Mouse (Mus musculus): ENCODE measurements at regions not wholly inside any gene's neighbourhood (a gene's known extent, or its start where the extent isn't known, plus 50 kb on each side); places are given as distances from the start of the nearest gene placed in this dataset.
A peak's percentile ranks its signal among the peaks of the same experiment; 100 is the strongest.

DNA sequence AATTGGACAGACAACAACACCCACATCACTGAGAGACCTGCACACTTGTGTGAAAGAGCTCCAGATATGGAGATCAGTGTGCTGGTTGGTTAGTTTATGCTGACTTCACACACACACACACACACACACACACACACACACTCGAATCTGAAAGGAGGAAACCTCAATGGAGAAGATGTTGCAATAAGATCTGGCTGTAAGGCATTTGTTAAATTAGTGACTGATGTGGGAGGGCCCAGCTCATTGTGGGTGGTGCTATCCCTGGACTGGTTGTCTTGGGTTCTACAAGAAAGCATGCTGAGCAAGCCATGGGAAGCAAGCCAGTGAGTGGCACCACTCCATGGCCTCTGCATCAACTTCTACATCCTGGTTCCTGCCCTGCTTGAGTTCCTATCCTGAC is 216.8 kb upstream of the Prok2 start:
- Histone ChIP-seq H3K4me1 (ENCODE audit: control insufficient read depth, insufficient read depth, low read length) (peaks cover 9% of the 10 kb centered on the region; the same call in 1 of the 2 replicates), H3K36me3 (ENCODE audit: control insufficient read depth, insufficient read depth) (no peaks in the 10 kb centered on the region), H3K4me3 (ENCODE audit: low read length) (no peak overlapping the region), H3K27ac (ENCODE audit: low read length) (no peak overlapping the region), H3K9me3 (replicated peaks; ENCODE audit: control insufficient read depth, low read length) (no peaks in the 10 kb centered on the region), H3K4me2 (ENCODE audit: low read depth, low read length) (no peak overlapping the region), H3K27me3 (ENCODE audit: control insufficient read depth, insufficient read depth, low read length) (peaks cover 3% of the 10 kb centered on the region; the same call in 1 of the 2 replicates), H3K9ac (ENCODE audit: low read length) (no peak overlapping the region)
- no peak for ATAC-seq (replicated peaks; ENCODE audit: extremely low read depth, insufficient read depth, low FRiP score)
- WGBS = 67% methylated on average over 1 of the region's 1 CpGs

DNA sequence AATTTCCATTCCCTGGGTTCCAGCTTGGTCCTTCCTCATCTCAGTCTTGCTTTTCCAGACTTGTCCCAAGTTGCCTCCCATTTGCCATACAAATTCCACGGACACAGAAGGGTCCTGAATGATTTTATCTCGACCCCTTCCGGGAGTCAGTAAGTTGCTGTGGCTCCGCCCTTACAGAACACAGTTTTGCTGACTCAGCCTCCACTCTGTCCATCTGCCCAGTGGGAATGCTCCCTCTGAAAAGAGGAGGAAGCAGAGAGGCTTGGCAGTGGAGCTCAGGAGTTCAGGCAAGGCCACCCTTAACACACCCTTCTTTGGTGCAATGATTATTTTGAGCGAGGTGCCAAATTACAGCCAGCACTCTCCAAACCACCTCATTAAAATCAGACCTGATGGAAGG is 213.9 kb upstream of the Prok2 start:
- Histone ChIP-seq H3K9ac (ENCODE audit: low read length) (no peak overlapping the region), H3K27me3 (ENCODE audit: control insufficient read depth, insufficient read depth, low read length) (no peaks in the 10 kb centered on the region; the same call in 1 of the 2 replicates), H3K4me3 (ENCODE audit: low read length) (no peak overlapping the region), H3K27ac (ENCODE audit: low read length) (no peak overlapping the region), H3K4me1 (ENCODE audit: control insufficient read depth, insufficient read depth, low read length) (peaks cover 14% of the 10 kb centered on the region), H3K4me2 (ENCODE audit: low read depth, low read length) (no peak overlapping the region), H3K9me3 (replicated peaks; ENCODE audit: control insufficient read depth, low read length) (no peaks in the 10 kb centered on the region), H3K36me3 (ENCODE audit: control insufficient read depth, insufficient read depth) (no peaks in the 10 kb centered on the region)
- WGBS = 44% methylated on average over 5 of the region's 5 CpGs
- no peak for ATAC-seq (replicated peaks; ENCODE audit: extremely low read depth, insufficient read depth, low FRiP score)

DNA sequence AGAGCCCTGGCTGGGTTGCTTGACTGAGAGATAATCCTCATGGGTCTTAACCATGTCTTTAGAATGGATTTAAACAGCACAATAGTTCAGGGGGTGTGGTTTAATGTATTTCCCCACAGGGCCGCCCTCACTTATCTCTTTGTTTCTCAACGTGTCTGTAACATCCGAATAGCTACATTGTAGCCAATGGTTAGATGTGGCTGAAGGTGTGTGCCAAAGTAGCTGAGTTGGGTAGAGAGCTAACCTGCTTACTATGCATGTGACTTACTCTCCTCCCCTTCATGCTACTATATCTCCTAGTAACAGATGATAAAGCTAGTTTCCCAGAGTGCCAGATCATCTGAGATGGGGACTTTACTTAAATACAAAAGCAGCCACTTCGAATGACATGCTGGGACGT is 213.2 kb upstream of the Prok2 start:
- Histone ChIP-seq H3K4me1 (ENCODE audit: control insufficient read depth, insufficient read depth, low read length) (peaks cover 17% of the 10 kb centered on the region), H3K4me2 (ENCODE audit: low read depth, low read length) (no peak overlapping the region), H3K4me3 (ENCODE audit: low read length) (no peak overlapping the region), H3K27ac (ENCODE audit: low read length) (no peak overlapping the region), H3K36me3 (ENCODE audit: control insufficient read depth, insufficient read depth) (no peaks in the 10 kb centered on the region), H3K9me3 (replicated peaks; ENCODE audit: control insufficient read depth, low read length) (no peaks in the 10 kb centered on the region), H3K27me3 (ENCODE audit: control insufficient read depth, insufficient read depth, low read length) (no peaks in the 10 kb centered on the region; the same call in 1 of the 2 replicates), H3K9ac (ENCODE audit: low read length) (no peak overlapping the region)
- ATAC-seq (replicated peaks; ENCODE audit: extremely low read depth, insufficient read depth, low FRiP score) = no peak
- WGBS = 36% methylated on average over 5 of the region's 5 CpGs

DNA sequence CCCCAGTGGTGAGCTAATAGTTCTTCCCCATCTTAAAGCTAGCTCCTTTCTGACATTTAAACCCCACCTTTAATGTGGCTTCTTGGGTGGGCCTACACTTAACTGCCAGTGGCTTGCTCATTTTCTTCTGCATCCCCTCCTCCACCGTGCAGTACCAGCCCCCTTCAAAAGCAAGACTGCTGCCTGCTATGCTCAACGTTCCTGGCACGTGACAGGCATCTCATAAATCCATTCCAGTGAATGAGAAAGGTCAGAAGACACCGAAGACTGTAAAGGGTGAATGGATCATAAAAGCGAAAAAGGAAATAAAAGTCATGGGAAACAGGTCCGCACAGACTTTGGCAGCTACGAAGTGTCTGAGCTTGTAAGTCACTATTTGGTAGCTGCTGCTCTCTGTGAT is 212.8 kb upstream of the Prok2 start:
- H3K9me3 ChIP-seq (replicated peaks; ENCODE audit: control insufficient read depth, low read length) = no peaks in the 10 kb centered on the region
- H3K4me1 ChIP-seq (ENCODE audit: control insufficient read depth, insufficient read depth, low read length) = peaks cover 21% of the 10 kb centered on the region
- WGBS = 62% methylated on average over 7 of the region's 7 CpGs
- no peak overlapping the region for H3K9ac ChIP-seq (ENCODE audit: low read length)
- no peak overlapping the region for H3K4me2 ChIP-seq (ENCODE audit: low read depth, low read length)
- H3K27ac ChIP-seq (ENCODE audit: low read length) = no peak overlapping the region
- no peaks in the 10 kb centered on the region for H3K36me3 ChIP-seq (ENCODE audit: control insufficient read depth, insufficient read depth)
- H3K27me3 ChIP-seq (ENCODE audit: control insufficient read depth, insufficient read depth, low read length) = no peaks in the 10 kb centered on the region; the same call in 1 of the 2 replicates
- no peak overlapping the region for H3K4me3 ChIP-seq (ENCODE audit: low read length)
- no peak for ATAC-seq (replicated peaks; ENCODE audit: extremely low read depth, insufficient read depth, low FRiP score)

DNA sequence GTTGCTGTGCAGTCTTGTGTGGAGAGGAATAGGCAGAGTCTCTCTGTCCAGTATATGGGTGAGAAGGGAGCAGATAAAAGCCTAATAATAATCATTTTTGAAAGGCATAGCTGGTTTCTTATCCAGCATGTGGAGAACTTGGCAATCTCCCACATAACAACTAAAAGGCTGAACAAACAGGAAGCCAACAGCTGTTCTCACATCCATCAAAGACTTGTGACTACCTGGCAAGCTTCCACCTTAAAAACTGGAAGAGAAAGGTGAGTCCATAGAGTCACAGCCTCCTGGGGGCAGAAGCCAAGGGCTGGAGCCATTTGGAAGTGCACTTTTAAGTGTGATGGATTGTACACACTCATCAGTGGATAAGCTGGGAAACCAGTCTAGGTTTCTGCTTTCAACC is 210.5 kb upstream of the Prok2 start:
- Histone ChIP-seq H3K27ac (ENCODE audit: low read length) (no peak overlapping the region), H3K27me3 (ENCODE audit: control insufficient read depth, insufficient read depth, low read length) (no peaks in the 10 kb centered on the region; the same call in 1 of the 2 replicates), H3K36me3 (ENCODE audit: control insufficient read depth, insufficient read depth) (no peaks in the 10 kb centered on the region), H3K9me3 (replicated peaks; ENCODE audit: control insufficient read depth, low read length) (no peaks in the 10 kb centered on the region), H3K4me2 (ENCODE audit: low read depth, low read length) (no peak overlapping the region), H3K4me1 (ENCODE audit: control insufficient read depth, insufficient read depth, low read length) (peaks cover 43% of the 10 kb centered on the region), H3K9ac (ENCODE audit: low read length) (no peak overlapping the region), H3K4me3 (ENCODE audit: low read length) (no peak overlapping the region)
- ATAC-seq (replicated peaks; ENCODE audit: extremely low read depth, insufficient read depth, low FRiP score) = no peak

DNA sequence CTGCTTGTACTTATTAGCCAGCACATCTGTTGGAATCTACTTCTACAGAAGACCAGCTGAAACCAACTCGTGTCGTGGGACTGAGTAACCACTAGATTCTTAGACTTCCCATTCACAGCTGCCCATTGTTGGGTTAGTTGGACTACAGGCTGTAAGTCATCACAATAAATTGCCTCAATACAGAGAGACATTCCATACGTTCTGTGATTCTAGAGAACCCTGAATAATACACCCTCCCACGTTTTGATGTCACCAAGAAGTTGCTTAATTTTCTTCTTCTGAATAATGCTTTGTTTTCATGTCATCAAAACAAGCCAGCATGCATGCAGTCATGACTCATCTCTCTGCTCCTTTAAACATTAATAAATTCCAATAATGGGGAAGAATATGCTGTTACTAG is 209.2 kb upstream of the Prok2 start:
- Histone ChIP-seq H3K27ac (ENCODE audit: low read length) (no peak overlapping the region), H3K27me3 (ENCODE audit: control insufficient read depth, insufficient read depth, low read length) (no peaks in the 10 kb centered on the region; the same call in 1 of the 2 replicates), H3K36me3 (ENCODE audit: control insufficient read depth, insufficient read depth) (no peaks in the 10 kb centered on the region), H3K4me2 (ENCODE audit: low read depth, low read length) (no peak overlapping the region), H3K9ac (ENCODE audit: low read length) (no peak overlapping the region), H3K4me1 (ENCODE audit: control insufficient read depth, insufficient read depth, low read length) (peaks cover 52% of the 10 kb centered on the region), H3K4me3 (ENCODE audit: low read length) (no peak overlapping the region), H3K9me3 (replicated peaks; ENCODE audit: control insufficient read depth, low read length) (no peaks in the 10 kb centered on the region)
- WGBS = 76% methylated on average over 4 of the region's 4 CpGs
- no peak for ATAC-seq (replicated peaks; ENCODE audit: extremely low read depth, insufficient read depth, low FRiP score)

DNA sequence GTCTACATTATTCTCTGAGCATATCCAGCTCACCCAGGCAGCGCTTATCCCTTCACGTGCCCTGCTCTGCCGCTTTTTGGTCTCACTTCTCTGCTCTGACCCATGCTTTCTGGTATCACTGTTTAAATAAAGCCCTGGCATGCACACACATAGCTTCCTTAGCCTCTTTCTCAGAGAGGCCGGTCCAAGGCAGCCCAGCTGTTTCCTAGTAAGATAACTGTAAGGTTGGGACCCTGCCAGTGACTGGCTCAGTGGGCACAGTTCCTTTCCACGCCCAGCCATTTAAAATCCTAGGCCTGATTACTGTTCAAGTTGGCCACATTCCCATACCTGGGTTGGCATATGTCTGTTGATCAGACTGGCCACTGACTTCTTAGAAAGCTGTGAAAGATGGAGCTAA is 208.2 kb upstream of the Prok2 start:
- H3K9ac ChIP-seq (ENCODE audit: low read length) = peak overlapping the region; percentile 36; the same call in 1 of the 2 replicates
- peak; percentile 68 for ATAC-seq (replicated peaks; ENCODE audit: extremely low read depth, insufficient read depth, low FRiP score)
- H3K27me3 ChIP-seq (ENCODE audit: control insufficient read depth, insufficient read depth, low read length) = no peaks in the 10 kb centered on the region; the same call in 1 of the 2 replicates
- peak overlapping the region; percentile 25; the same call in 1 of the 2 replicates for H3K4me2 ChIP-seq (ENCODE audit: low read depth, low read length)
- no peak overlapping the region for H3K4me3 ChIP-seq (ENCODE audit: low read length)
- WGBS = 26% methylated on average over 5 of the region's 5 CpGs
- peak overlapping the region; percentile 79 for H3K27ac ChIP-seq (ENCODE audit: low read length)
- H3K4me1 ChIP-seq (ENCODE audit: control insufficient read depth, insufficient read depth, low read length) = peaks cover 47% of the 10 kb centered on the region
- H3K36me3 ChIP-seq (ENCODE audit: control insufficient read depth, insufficient read depth) = no peaks in the 10 kb centered on the region
- H3K9me3 ChIP-seq (replicated peaks; ENCODE audit: control insufficient read depth, low read length) = no peaks in the 10 kb centered on the region

DNA sequence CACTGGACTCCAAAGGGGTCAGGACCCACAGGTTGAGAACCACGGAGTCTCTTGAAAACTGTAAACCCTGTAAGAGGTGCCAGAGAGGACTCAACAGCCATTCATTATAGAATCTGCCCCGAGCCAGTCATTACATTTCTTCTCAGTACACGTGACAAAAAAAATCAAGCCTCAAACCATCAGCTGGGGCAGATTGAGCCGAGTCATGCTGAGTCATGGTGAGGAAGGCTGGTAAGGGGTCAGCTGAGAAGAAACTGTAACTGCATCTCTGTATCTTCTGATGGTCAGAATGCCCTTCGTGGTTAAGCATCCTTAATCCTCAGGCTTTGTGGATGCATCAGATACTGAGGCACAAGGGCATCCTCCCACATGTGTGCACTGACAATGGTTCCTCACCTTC is 207.2 kb upstream of the Prok2 start:
- ATAC-seq (replicated peaks; ENCODE audit: extremely low read depth, insufficient read depth, low FRiP score) = no peak
- Histone ChIP-seq H3K9ac (ENCODE audit: low read length) (no peak overlapping the region), H3K27ac (ENCODE audit: low read length) (no peak overlapping the region; the same call in 1 of the 2 replicates), H3K9me3 (replicated peaks; ENCODE audit: control insufficient read depth, low read length) (no peaks in the 10 kb centered on the region), H3K36me3 (ENCODE audit: control insufficient read depth, insufficient read depth) (no peaks in the 10 kb centered on the region), H3K4me2 (ENCODE audit: low read depth, low read length) (no peak overlapping the region), H3K4me3 (ENCODE audit: low read length) (no peak overlapping the region), H3K4me1 (ENCODE audit: control insufficient read depth, insufficient read depth, low read length) (peaks cover 51% of the 10 kb centered on the region), H3K27me3 (ENCODE audit: control insufficient read depth, insufficient read depth, low read length) (no peaks in the 10 kb centered on the region; the same call in 1 of the 2 replicates)
- 70% methylated on average over 5 of the region's 5 CpGs for WGBS

DNA sequence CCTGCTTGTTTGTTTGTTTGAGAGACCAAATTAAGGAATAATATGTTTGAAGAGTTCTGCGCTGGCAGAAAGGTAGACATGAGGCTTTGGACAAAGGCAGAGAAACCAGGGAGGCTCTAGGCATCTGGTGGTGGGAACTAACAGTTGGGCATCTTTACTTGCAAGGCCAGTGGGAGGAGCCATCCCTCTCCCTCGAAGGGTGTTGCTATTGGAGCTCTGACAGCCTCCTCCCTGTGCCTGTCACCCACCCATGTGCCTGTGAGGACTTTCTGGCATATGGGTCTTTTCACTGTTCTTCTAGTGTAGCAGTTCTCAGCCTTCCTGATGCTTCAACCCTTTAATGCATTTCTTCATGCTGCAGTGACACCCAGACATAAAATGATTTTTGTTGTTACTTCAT is 206.7 kb upstream of the Prok2 start:
- Histone ChIP-seq H3K27me3 (ENCODE audit: control insufficient read depth, insufficient read depth, low read length) (no peaks in the 10 kb centered on the region), H3K4me2 (ENCODE audit: low read depth, low read length) (no peak overlapping the region), H3K4me1 (ENCODE audit: control insufficient read depth, insufficient read depth, low read length) (peaks cover 56% of the 10 kb centered on the region), H3K27ac (ENCODE audit: low read length) (no peak overlapping the region), H3K36me3 (ENCODE audit: control insufficient read depth, insufficient read depth) (no peaks in the 10 kb centered on the region), H3K9ac (ENCODE audit: low read length) (no peak overlapping the region), H3K9me3 (replicated peaks; ENCODE audit: control insufficient read depth, low read length) (no peaks in the 10 kb centered on the region), H3K4me3 (ENCODE audit: low read length) (no peak overlapping the region)
- ATAC-seq (replicated peaks; ENCODE audit: extremely low read depth, insufficient read depth, low FRiP score) = no peak
- WGBS = 54% methylated on average over 2 of the region's 2 CpGs

Data from heart, embryonic 16.5 days (tissue).